Mouse (Mus musculus): Measurements from ENCODE around the gene Gm38392.

Gm38392 gene

DNA sequence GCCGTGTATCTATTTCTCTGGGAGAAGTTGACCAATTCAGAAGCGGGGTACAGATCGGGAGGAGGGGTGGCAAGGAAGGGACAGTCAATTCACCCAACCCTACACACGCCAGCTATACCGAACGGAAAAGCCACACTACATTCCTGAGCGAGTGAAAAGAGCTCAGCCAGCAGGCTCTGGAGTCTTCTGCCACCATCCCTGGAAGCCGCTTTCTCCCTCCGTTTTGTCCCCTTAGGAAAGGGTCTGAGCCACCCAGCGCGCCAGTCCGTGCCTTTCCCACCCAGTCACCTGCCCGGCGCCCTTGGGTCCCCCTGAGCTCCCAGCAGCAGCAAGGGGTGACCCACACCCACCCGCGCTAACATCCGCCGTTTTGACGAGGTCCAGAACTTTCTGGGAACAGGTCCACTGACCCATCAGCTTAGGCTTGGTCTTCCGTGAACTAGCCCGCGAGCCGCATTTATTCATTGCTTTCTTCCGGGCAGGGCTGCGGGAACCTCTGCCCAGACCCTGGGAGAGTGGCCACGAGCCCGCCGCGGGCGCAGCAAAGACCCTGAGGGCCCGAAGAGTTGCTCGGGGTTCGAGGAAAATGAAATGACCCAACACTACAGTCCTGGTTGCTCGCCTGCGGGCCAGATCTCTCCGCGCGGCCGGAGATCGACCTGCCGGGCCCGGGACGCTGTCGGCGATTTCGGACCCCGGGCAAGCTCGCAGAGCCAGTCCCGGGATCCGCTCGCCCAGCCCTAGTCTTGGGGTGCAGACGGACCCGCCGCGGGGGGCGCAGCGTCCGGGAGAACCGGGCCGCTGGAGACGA is 86.6 kb downstream of the Gm38392 start:
- no peak for DNase-seq (ENCODE audit: low spot score in 2 of 2)

DNA sequence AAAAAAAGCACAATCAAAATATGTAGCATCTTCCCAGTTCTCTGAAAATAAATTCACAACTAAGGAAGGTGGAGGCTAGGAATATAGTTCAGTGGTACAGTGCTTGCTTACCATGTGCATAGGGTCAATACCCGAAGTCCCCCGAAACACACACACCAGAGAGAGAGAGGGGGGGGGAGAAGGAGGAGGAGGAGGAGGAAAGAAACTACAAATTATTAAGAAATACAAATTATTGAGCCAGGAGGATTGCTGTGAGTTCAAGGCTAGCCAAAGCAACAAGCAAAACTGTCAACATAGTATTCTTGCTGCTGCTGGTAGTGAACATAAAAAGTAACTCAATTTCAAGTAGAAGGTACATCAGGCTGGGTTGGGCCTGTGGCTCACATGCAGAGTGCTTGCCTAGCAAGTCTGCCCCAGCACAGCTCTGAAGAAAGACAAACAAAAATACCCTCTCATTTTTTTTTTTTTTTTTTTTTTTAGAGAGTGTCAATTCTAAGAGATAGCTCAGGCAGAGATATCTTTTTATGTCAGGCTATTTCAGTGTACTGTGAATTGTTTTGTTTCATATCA is 87.4 kb downstream of the Gm38392 start:
- no peak for DNase-seq (ENCODE audit: low spot score in 2 of 2)

DNA sequence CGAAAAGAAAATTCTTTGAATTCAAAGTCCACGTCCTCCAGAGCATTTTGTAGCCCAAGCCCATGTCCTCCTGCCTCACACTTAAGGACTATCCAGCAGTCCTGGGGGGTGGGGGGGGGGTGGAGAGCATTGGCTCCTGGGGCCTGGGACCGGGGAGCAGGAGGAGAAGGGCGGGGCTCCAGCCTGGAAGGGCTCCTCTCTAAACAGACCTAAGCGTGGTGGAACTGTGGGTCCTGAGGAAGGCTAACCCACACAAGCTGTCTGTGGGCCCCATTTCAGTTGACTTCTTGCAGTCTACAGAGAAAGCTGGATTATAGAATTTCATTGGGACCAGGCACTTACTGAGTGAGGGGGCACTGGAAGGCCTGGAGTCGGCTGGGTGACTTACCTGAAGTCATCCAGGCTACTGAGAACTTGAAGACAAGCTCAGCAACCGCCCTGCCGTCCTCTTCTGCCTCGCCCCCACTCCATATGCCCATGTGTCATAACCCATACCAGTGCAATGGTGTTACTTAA is 88.4 kb downstream of the Gm38392 start:
- DNase-seq (ENCODE audit: low spot score in 2 of 2) = no peak

DNA sequence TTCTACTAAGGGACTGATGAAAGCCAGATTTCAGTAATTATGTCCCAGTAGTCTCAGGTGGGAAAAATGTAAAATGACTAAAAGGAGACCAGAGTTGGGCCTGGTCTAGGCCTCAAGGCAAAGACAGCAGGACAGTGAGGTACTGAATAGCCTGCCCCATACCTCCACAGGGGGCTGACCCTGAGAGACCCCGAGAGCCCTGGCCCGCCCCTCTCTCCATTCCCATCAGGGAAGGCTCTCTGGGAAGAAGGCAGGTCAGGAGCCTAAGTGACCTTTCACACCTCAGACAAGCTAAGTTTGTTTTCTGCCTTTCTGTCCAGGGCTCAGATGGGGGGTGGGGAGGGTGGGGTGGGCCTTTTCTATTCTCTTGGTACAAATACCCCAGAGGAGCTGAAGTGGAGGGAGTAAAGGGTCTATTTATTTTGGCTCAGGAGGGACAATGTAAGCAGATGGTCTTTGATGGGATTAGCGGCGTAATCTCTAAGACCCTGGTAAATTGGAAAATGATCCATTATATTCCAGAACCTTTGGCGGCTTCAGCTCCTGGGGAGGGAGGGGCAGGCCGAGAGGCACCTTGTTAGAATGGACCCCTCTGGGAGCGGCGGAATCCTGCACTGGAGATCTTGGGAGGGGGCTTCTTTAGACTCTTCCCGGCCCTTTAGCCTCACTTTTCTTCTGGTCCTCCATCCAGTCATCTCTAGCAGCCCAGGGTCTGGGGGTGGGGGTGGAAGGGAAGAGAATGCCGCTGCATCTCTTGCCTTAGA is 89.1 kb downstream of the Gm38392 start:
- DNase-seq (ENCODE audit: low spot score in 2 of 2) = no peak
